Mouse (Mus musculus): Measurements from ENCODE around the gene Prmt7.

Gene Prmt7

DNA sequence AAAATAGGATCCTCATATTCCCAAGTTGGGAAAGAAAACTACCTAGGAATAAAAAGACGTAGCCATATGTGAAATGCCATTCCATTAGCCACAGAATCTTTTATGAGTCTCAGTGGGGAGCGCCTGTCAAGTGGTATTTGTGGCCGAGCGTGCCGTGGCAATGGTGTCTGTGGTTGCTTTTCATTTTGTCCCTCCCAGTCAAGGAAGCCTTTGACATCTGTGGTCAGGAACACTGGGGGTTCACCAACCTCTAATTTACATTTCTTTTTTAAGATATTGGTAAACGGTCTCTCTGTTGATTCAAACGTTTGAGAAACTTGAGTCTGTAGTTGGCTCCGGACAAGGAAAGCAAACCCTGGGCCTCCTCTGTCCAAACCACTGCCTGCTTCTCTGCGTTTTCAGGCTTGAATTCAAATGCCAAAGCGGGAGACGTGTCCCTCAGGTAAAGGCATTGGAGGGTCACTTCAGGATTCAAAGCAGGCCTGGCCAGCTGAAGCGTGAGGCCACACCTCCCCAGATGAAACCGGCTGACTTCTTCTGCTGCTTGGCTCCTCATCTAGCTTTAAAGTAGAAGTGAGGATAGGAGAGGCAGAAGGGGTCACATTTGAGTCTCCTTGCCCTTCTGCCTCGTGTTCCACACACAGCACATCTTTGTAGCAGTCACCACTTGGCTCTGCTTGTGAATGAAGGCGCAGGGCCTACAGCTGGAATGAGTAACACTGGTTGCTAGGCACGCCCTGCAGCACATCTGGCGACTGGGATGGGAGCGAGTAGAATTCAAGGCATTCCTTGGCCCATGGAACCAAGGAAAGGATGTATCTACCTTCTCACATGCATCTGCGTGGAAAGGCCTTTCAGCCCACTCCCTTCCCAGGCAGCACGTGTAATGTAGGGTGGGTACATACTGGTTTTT, 82.0 kb downstream of the Prmt7 start:
- DNase-seq: no peak

DNA sequence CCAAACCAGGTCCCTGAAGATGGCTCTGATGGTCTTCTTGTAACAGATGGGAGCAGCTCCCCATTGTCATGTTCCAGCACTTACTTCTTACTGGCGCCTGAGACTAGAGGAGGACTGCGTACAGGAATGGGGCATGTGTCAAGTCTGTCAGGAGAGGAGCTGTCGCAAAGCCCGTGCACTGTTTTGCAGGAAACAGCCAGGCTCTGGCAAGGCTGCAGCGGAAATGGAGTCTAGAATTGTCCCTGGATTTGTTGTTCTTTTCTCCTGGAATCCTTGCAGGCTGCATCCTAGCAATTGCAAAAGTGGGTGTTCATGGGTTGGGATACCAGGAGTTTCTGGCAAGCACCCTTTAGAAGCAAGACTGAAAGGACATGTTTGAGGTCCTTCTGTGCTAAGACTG, 87.5 kb downstream of the Prmt7 start:
- DNase-seq: no peak

DNA sequence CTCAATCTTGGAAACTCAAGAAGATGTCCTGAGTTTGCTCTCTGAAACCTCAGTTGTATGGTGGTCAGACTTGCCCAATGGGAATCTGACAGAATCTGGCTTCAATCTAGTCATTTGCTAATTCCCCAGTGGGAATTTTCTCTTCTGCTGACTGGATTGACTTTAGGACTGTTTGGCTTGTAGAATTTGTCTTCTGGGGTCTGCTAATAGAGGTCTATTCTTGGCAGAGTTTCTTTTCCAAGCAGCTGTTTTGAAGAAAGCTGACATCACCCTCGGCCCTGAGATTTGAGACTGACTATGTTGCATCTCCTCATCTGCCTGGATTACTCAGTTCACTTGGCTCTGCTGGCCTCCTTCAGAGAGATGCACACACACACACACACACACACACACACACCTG, 88.1 kb downstream of the Prmt7 start:
- DNase-seq: no peak

DNA sequence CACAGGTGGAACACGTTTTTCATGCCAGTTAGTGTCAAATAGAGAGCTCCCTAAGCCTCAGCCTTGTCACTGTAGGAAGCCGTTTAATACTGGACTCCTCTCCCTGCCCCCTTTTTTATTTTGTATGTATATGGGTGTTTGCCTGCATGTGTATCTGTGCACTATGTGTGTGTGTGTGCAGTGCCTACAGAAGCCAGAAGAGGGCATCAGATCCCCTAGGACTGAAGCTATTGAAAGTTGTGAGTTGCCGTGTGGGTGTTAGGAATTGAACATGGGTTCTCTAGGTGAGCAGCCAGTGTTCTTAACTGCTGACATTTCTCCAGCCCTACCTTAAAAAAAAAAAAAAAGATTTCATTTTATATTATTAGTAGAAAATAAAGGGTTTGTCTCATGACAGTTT, 89.0 kb downstream of the Prmt7 start:
- DNase-seq: no peak

DNA sequence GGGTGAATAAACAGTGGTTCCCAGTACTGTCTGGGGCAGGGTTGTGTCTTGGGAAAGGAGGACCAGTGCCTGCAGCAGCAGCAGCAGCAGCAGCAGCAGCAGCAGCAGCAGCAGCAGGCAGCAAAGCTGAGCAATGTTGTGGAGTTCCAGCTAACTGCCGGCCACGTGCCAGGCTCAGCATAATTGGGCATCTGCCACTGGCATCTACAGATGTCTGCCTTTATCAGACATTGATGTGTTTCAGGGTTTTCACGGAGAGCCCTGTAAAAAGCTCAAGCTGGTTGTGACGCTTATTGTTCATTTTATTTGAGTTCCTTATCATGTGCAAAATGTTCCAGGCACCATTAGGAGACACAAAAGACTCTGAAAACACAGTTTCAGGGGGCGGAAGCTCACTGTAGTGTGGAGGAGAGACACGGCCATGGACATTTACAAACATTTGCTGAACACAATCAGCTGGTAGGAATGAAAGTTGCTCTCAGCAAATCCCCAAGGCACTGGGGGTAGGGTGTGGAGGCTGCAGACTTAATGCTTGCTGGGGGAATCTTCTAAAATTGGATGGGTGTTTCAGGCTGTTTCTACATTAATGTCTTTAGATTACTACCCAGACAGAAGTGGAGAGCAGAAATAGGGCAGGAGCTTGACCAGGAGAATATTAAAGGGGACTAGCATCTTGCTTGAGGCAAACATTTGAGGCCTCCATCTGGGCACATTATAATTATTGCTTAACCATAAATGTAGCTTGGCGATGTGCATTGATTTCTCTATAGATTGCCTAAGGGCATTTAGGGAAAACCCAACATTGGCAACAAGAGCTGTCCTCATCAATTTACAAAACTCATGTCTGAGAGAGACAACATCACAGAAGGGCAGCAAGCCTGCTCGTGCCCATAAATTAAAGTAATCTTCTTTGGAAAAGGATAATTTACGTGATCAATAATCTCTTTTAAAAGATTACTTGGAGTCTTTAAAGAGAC, 90.3 kb downstream of the Prmt7 start:
- DNase-seq: no peak
